Mouse (Mus musculus): ENCODE data around the gene Mboat7. TPM values are rescaled to one million over a fixed set of nuclear protein-coding genes. Genes with fewer than 3 reads are reported as not detected.
A peak's percentile ranks its signal among the peaks of the same experiment; 100 is the strongest.

Gene Mboat7
- polyA plus RNA-seq, 1 experiment from 2014 or later: 55.2 TPM

GRCm38 (mm10) chr7:3677342-3677741 is 16.0 kb downstream of the Mboat7 start, which contains the start of gene Tmc4:
Gene Tmc4, minus strand, starts transcription at chr7:3677553.
- no peak within 1 kb of the TSS for H3K27ac ChIP-seq
- no peak within 1 kb of the TSS for H3K4me3 ChIP-seq (replicated peaks; ENCODE audit: low read depth, low read length)
- H3K4me1 ChIP-seq (replicated peaks; ENCODE audit: insufficient read depth, low read length): no peaks in the 10 kb centered on the region
- ATAC-seq (replicated peaks; ENCODE audit: low FRiP score, low read depth) (peak; percentile 77), DNase-seq (ENCODE audit: low spot score) (peak; percentile 14)
- TF ChIP-seq CTCF (IDR thresholded peaks at IDR 0.05; ENCODE audit: low read depth): peak; percentile 30
- H3K27me3 ChIP-seq (ENCODE audit: insufficient read depth, low read length): no peaks in the 10 kb centered on the region
- peak within 1 kb of the TSS; percentile 19 for H3K4me2 ChIP-seq (ENCODE audit: low read length)
- WGBS: 46% methylated on average over 9 of the region's 9 CpGs
- H3K9ac ChIP-seq (ENCODE audit: low read depth, low read length): peak within 1 kb of the TSS; percentile 36; the same call in 1 of the 2 replicates
- no peaks in the 10 kb centered on the region for H3K9me3 ChIP-seq (replicated peaks; ENCODE audit: low read length)
- 0 out of 2 replicates have a peak, but pooled peaks cover 3% of the 10 kb centered on the region for H3K36me3 ChIP-seq (ENCODE audit: insufficient read depth, low read length)

GRCm38 (mm10) chr7:3676371-3676770 is 17.0 kb downstream of the Mboat7 start:
- Histone ChIP-seq H3K9me3 (replicated peaks; ENCODE audit: low read length) (no peaks in the 10 kb centered on the region), H3K27ac (no peak overlapping the region), H3K36me3 (ENCODE audit: insufficient read depth, low read length) (0 out of 2 replicates have a peak, but pooled peaks cover 3% of the 10 kb centered on the region), H3K4me3 (replicated peaks; ENCODE audit: low read depth, low read length) (no peak overlapping the region), H3K4me2 (ENCODE audit: low read length) (peak overlapping the region; percentile 19), H3K27me3 (ENCODE audit: insufficient read depth, low read length) (no peaks in the 10 kb centered on the region), H3K4me1 (replicated peaks; ENCODE audit: insufficient read depth, low read length) (no peaks in the 10 kb centered on the region), H3K9ac (ENCODE audit: low read depth, low read length) (peak overlapping the region; percentile 36; the same call in 1 of the 2 replicates)
- ATAC-seq (replicated peaks; ENCODE audit: low FRiP score, low read depth) (no peak), DNase-seq (ENCODE audit: low spot score) (no peak)
- no peak for TF ChIP-seq CTCF (IDR thresholded peaks at IDR 0.05; ENCODE audit: low read depth)
- WGBS: 83% methylated on average over 12 of the region's 12 CpGs

GRCm38 (mm10) chr7:3675228-3675548 is 18.1 kb downstream of the Mboat7 start:
- Histone ChIP-seq H3K36me3 (ENCODE audit: insufficient read depth, low read length) (0 out of 2 replicates have a peak, but pooled peaks cover 1% of the 10 kb centered on the region), H3K4me3 (replicated peaks; ENCODE audit: low read depth, low read length) (no peak overlapping the region), H3K9me3 (replicated peaks; ENCODE audit: low read length) (no peaks in the 10 kb centered on the region), H3K9ac (ENCODE audit: low read depth, low read length) (no peak overlapping the region), H3K27me3 (ENCODE audit: insufficient read depth, low read length) (no peaks in the 10 kb centered on the region), H3K4me1 (replicated peaks; ENCODE audit: insufficient read depth, low read length) (no peaks in the 10 kb centered on the region), H3K4me2 (ENCODE audit: low read length) (no peak overlapping the region), H3K27ac (no peak overlapping the region)
- no peak for TF ChIP-seq CTCF (IDR thresholded peaks at IDR 0.05; ENCODE audit: low read depth)
- DNase-seq (ENCODE audit: low spot score): no peak
- WGBS: 83% methylated on average over 3 of the region's 3 CpGs
- ATAC-seq (replicated peaks; ENCODE audit: low FRiP score, low read depth): peak; percentile 10; the same call in 1 of the 2 replicates

DNA sequence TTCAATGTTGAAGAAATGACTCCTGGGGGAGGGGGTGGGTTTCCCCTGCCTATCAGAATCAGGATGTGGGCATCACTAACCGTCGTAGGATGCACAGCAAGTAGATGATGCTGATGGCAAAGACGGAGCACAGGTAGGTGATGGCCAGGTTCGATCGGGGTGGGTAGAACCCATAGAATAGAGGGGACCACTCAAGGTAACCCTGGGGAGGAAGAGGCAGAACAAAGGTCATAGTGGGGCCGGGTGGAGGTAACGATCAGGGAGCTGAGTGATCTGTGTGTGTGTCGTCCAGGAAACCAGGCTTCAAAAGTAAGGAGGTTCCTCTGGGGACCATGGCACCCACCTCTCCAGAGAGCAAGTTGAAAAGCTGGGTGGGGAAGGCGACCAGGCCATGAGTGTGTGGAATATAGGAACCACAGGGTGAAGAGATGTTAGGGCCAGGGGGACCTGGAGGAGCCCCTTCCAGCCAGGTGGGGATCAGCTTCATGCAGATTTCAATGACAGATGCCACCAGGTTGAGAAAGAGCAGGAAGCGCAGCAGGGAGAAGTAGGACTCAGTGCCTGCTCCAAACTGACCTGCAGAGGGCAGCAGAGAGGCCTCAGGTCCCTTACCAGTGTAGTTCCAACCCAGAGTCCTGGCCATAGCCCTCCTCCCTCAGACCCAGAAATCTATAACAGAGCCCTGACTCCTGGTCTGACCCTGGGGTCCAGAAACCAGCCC is 18.7 kb downstream of the Mboat7 start:
- Histone ChIP-seq H3K4me1 (replicated peaks; ENCODE audit: insufficient read depth, low read length) (no peaks in the 10 kb centered on the region), H3K9me3 (replicated peaks; ENCODE audit: low read length) (no peaks in the 10 kb centered on the region), H3K4me3 (replicated peaks; ENCODE audit: low read depth, low read length) (no peak overlapping the region), H3K27me3 (ENCODE audit: insufficient read depth, low read length) (no peaks in the 10 kb centered on the region), H3K27ac (no peak overlapping the region), H3K36me3 (ENCODE audit: insufficient read depth, low read length) (no peaks in the 10 kb centered on the region), H3K4me2 (ENCODE audit: low read length) (no peak overlapping the region), H3K9ac (ENCODE audit: low read depth, low read length) (no peak overlapping the region)
- peak; percentile 88 for DNase-seq (ENCODE audit: low spot score)
- peak; percentile 92 for TF ChIP-seq CTCF (IDR thresholded peaks at IDR 0.05; ENCODE audit: low read depth)
- 69% methylated on average over 10 of the region's 10 CpGs for WGBS
- peak; percentile 81 for ATAC-seq (replicated peaks; ENCODE audit: low FRiP score, low read depth)

DNA sequence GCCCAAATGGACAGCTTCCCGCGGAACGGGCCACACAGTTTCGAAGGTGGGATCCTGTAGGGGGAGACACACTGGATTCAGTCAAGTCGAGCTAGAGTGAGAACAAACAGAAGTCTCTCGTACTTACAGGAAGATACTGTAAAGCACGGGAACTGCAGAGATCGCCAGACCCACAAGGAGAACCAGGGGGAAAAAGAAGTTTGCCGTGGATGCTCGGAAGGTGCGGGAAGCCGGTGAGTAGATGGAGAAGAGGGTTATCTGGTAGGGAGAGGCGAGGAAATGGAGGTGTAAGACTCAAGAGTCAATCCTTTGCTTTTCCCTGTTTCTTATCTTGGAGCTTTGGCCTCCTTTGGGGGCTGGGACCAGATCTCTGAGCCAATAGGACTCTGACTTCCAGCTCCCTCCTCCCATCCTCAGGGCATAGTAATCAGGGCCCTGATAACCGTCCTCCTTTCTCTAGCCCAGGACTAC is 26.4 kb downstream of the Mboat7 start:
- DNase-seq (ENCODE audit: low spot score) (peak; percentile 51), ATAC-seq (replicated peaks; ENCODE audit: low FRiP score, low read depth) (no peak)
- Histone ChIP-seq H3K27me3 (ENCODE audit: insufficient read depth, low read length) (no peaks in the 10 kb centered on the region), H3K4me2 (ENCODE audit: low read length) (peak overlapping the region; percentile 34), H3K9ac (ENCODE audit: low read depth, low read length) (peak overlapping the region; percentile 40; the same call in 1 of the 2 replicates), H3K27ac (0 out of 2 replicates have a peak overlapping the region, but pooled peaks have one; percentile 31), H3K4me3 (replicated peaks; ENCODE audit: low read depth, low read length) (peak overlapping the region; percentile 1; the same call in 1 of the 2 replicates), H3K9me3 (replicated peaks; ENCODE audit: low read length) (no peaks in the 10 kb centered on the region), H3K36me3 (ENCODE audit: insufficient read depth, low read length) (peaks cover 9% of the 10 kb centered on the region; the same call in 1 of the 2 replicates), H3K4me1 (replicated peaks; ENCODE audit: insufficient read depth, low read length) (peaks cover 13% of the 10 kb centered on the region)
- TF ChIP-seq CTCF (IDR thresholded peaks at IDR 0.05; ENCODE audit: low read depth): peak; percentile 47
- WGBS: 25% methylated on average over 14 of the region's 14 CpGs

DNA sequence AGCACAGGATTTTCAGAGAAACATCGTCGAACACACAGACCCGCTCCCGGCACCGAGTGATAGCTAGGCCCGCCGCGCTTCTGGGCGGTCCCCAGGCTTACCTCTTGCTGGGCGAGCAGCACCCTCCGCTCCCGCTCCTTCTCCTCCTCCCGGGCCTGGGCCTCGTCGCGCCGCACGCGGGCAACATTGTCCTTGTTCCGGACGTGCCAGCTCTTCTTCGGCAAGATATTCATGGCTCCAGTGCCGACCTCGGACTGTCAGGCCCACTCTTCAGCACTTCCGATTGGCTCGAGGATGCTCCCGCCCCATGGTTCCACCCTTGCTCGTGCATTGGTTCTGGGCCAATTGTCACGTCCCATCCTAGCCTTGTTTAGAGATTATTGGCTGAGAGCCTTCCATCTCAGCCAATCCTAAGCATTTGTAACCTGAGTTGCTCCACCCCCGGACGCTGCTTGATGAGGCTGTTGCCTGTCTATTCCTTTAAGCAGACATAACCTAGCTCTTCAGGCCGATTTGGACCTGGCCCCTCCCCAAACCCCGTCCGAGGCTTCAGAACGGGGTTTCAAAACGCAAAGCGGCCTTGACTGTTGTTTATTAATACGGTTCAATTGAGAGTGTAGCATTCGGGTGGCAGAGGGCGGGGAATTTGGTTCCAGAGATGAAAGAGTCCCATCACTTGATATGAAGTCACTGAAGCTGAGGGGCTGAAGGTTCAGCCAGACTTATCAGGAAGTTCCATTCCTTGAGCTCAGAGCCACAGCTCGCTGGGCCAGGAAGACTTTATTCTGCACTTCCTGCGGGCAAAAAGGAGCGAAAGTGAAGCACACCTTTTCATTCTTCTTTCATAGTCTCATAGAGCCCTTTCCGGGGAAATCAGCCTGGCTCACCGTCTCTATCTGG is 27.9 kb downstream of the Mboat7 start, which contains the start of gene Leng1:
Gene Leng1 (minus strand): TSS at position 626 of the 900 bp plus-strand sequence.
- Histone ChIP-seq H3K36me3 (ENCODE audit: insufficient read depth, low read length) (peaks cover 15% of the 10 kb centered on the region), H3K9ac (ENCODE audit: low read depth, low read length) (peak within 1 kb of the TSS; percentile 79), H3K9me3 (replicated peaks; ENCODE audit: low read length) (no peaks in the 10 kb centered on the region), H3K27ac (peak within 1 kb of the TSS; percentile 89), H3K4me1 (replicated peaks; ENCODE audit: insufficient read depth, low read length) (peaks cover 13% of the 10 kb centered on the region), H3K4me3 (replicated peaks; ENCODE audit: low read depth, low read length) (peak within 1 kb of the TSS; percentile 73), H3K27me3 (ENCODE audit: insufficient read depth, low read length) (no peaks in the 10 kb centered on the region), H3K4me2 (ENCODE audit: low read length) (peak within 1 kb of the TSS; percentile 85)
- ATAC-seq (replicated peaks; ENCODE audit: low FRiP score, low read depth): peak; percentile 99
- 3% methylated on average over 44 of the region's 45 CpGs for WGBS
- DNase-seq (ENCODE audit: low spot score): peak; percentile 99
- TF ChIP-seq CTCF (IDR thresholded peaks at IDR 0.05; ENCODE audit: low read depth): no peak

Measured in kidney, postnatal 0 days (tissue).